Mouse (Mus musculus) heart, adult 8-10 months (tissue): ENCODE data around the gene Krtap5-4. TPM values are rescaled to one million over a fixed set of nuclear protein-coding genes. Genes with fewer than 3 reads are reported as not detected.
"Not testable (repeated sequence)": the region's sequence is repeated elsewhere in the genome, so short reads cannot be mapped to it uniquely, and the experiment has no call there.

ENCODE experiments used
- DNase-seq: peaks from one replicate; pipeline ENCODE4 v3.0.0; 2022; ENCODE audit warnings: low spot score
- total RNA-seq, 4 experiments: library from RNA; stranded (reverse); gene quantifications; 2 replicates each; pipeline ENCODE4 v1.2.4; 2022

The Krtap5-4 gene
- total RNA-seq, 4 experiments from 2014 or later = not detected

DNA sequence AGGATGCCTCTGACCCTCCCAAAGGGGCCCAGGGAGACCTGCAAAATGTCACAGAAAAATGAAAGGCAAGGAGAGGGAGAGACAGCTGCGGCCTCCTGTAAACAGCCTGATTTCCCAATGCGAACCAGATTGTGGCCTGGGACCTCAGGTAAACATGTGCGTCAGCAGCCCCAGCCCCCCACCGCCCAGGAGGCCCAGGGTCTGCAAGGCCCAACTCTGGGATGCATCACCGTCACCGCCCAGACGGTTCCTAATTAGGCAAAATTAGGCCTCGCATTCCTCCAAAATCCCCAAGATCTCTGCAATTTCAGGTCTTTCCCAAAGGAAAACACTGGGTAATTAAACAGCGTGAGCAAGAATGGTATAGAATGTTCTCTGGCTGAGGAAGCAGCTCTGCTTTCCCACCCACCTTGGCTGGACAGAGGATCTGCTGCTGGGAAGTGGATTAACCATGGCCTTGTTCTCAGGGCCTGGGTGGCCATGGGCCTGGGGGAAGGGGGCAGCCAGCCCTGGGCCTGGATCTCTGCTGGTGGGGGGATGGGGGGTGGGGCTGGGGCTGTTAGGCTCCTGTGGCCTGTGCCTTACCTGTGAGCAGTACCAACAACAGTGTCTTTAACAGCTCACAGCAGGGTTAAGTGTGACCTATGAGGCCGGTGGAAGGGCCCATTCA lies 18.4 kb downstream of the Krtap5-4 start:
- not testable (repeated sequence) for DNase-seq

DNA sequence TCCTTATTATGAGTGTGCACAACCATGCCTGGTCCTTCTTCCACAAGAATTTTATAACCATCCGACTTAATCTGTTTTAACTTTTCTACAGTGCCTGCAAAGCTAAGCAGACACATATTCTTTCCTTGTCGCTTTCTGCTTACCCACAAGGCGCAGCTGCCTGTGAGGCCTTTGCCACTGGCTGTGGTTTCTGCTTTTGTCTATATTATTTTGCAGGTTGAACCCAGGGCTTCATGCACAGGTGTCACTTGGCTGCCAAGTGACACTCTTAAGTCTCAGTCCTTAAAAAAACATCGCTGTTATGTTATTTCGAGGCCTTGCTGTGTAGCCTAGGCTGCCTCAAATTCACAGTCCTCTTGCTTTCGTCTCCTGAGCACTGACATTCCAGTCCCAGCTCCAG lies 19.3 kb downstream of the Krtap5-4 start:
- DNase-seq = no peak

DNA sequence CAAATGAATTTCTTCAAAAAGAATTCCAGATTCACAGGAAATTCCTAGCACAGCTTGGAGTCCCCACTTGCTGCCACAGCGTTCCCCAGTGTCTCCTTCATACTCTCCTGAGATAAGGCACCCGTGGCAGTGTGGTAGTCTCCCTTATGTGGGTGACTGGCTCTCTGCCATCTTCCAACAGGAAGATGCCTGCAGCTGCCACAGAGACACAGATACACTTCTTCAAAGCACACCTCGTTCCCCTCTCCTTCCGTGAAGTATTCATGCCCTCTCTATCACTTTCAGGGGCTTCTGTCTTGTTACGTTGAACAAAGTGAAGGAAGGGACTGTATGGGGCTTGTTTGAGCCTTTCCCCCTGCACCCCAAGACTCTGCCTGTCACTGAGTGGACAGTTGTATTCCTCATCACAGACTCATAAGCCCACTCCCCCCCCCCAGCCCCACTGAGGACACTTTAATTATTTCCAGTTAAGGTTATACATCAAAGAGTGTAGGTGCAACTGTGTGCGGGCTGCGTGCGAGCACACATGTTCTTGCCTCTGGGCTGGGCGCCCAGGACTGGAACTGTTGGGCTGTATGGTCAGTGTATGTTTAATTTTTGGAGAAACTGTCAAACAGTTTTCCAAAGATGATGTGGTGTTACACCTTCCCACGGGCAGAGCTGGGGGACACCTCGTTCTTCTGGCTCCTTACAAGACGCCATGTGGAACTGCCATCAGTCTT lies 20.2 kb downstream of the Krtap5-4 start:
- no peak for DNase-seq

DNA sequence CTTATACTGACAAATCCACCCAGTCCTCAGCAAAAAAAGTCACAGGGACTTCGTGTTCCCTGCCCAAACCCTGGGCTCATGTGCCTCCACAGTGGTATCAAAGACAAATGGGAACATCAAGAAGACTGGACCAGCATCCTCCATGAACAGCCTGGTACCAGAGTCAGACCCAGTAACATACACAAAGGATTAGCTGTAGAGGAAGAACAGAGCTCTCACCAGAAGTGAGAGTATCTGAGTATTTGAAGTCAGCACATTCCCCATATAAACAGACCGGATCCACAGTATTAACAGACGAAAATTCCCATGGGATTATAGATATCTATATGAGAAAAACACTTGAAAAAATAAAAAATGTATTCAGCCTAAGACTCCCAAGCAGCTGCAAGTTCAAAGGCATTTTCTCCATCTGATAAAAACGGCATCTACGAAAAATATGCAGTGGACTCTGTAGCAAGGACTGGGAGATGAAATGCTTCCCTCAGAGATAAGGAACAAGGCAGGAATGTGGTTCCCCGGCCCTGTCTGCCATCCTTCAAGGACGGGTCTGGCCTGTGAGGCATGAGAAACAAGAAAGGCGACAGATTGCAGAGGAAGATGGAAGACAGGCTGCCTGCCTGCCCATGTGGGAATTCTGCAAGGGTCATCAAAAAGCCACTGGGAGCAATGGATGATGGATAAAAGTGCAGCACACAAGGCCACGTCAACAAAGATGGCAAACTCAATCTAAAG lies 23.5 kb downstream of the Krtap5-4 start:
- DNase-seq = no peak

DNA sequence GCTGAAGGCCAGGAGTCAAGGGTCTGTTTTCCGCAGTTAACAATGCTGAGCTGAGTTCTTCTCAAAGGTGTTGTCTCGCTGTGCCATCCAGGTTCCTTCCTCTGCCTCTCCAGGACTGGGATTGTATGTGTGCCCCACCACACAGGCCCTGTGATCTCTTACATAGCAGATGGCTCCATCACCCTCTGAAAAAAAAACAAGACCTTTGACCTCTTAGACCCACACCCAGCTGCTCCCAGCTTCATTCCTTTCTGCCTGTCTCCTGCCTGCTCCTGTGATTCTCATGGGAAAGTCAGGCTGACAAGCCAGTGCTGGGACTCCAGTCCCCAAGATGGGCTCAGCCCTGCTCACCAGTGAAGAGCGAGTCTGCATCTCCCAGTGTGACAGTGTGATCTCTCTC lies 25.2 kb downstream of the Krtap5-4 start:
- no peak for DNase-seq

DNA sequence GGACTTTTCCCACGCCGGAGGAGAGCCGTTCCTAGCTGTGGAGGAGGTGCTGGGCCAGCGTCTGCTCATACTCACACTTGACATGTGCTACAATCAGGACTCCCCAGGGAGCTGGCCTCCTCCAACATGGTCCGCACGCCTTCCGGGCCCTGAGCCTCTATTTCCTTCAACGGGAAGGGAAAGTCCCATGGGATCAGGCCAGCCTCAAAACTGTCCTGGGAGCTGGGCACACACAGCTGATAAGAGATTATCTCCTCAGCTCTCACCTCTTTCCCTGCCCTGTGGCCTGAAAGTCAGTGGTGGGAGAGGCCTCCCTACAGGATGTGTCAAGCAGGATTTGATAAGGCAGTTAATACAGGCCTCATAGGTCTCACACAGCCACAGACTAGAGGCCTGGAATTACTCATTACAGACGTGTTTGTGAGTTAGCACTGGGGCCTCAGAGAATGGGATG lies 26.9 kb downstream of the Krtap5-4 start:
- peak; percentile 87 for DNase-seq

DNA sequence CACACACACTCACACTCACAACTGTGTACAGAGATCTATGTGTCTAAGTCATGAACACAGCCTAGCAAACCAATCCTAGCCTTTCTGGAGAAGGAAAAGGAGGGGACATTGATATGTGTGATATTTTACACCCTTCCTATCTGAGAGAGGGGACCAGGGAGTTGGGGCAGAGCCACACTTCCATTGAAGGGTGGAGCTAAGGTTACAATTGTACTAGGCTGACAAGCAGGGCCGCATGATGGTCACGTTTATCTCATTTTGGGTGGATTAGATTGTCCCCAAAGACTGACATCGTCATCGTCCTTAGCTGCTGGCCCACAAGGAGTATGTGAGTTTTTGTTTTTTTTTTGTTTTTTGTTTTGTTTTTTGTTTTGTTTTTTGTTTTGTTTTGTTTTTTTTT lies 27.9 kb downstream of the Krtap5-4 start:
- no peak for DNase-seq

DNA sequence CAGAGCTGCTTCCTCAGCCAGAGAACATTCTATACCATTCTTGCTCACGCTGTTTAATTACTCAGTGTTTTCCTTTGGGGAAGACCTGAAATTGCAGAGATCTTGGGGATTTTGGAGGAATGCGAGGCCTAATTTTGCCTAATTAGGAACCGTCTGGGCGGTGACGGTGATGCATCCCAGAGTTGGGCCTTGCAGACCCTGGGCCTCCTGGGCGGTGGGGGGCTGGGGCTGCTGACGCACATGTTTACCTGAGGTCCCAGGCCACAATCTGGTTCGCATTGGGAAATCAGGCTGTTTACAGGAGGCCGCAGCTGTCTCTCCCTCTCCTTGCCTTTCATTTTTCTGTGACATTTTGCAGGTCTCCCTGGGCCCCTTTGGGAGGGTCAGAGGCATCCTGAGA lies 29.4 kb downstream of the Krtap5-4 start:
- not testable (repeated sequence) for DNase-seq

DNA sequence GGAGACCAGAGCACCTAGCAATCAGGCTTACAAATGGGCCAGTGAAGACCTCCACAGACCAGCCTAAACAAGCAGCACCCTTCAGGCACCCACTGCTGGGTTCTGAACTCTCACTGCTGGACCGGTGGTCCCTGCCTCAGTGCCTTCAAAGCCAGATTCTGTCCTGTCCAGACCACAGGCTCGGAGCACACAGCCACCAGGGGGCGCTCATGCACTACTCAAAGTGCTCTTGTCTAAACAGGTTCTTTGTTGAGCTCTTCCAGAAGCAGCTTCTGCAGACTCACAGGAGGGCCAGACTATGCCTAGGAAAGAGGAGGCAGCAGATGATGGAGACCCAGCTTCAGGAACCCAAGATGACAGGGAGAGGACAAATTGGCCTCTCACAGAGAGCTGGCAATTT lies 30.9 kb downstream of the Krtap5-4 start:
- DNase-seq = peak; percentile 81

DNA sequence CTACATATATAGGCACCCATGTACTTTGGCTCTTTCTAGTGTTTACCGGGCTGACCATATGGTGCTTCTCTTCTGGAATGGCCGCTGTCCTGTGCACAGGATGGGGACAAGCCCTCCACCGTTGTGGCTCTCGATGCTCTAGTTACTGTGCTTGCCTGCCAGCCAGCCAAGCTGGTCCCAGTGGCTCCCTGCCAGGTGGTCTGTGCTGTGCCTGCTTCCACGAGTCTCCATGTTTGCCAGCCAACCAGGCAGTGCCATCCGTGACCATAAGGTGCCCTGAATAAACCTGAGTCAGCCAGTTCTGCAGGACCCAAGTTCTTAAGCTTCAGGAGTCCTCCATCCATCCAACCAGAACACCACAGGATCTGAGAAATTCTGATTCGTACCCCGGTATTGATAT lies 31.8 kb downstream of the Krtap5-4 start:
- DNase-seq = no peak

DNA sequence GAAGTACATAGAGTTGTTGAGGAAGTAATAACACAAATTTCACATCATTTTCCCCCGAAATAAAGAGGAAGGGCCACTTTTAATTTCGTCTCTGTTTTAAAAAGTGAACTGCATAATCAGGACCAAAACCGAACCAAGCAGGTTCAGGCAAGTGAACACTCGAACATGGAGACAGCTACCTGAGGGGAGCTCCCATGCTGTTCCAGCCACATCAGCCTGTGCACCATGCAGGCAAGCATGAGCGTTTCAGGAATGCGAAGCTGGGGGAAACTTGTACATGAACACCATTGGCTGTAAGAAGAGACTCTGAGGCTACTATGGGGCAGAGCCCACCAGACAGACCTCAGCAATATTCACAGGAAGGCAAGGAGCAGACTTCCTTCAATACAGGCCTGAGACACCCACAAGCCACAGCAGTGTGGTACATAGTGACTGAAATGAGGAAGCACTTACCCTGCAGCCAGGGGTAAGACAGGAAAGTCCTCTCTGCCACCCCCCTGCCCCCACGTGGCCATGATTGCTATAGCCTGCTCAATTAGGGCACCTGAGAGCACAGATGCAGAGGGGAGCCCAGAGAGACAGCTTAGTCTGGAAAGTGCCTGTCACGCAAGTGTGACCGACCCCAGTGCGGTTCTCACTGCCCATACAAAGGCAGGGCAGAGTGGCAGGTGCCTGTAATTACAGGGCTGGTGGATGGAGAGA lies 37.1 kb downstream of the Krtap5-4 start:
- no peak for DNase-seq

DNA sequence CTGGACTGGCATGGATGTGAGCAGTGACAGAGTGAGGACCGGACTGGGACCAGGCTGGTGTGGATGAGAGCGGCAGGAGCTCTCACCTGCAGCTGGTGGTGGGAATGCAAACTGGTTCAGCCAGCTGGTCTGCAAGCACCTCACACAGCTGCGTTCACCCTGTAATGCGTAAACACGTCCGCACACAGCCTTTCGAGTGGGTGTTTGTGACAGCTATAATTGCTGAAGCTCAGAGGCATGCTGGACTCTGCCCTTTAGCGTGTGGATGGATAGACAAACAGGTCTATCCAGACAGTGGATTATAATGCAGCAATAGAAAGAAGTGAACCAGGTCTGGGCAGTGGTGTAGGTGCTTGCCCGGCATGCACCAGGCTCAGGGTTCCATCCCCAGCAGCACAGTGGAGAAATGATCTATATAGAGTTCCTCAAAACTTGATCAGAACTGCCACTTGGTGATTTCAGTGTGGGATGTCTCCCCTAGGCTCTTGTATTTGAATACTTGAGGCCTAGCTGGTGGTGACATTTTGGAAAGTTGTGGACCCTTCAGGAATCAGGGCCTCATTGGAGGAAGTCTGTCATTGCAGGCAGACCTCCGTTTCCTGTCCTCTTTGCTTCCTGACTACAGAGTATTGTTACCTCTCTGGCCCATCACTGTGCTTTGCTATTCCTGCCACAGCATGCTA lies 38.4 kb downstream of the Krtap5-4 start:
- no peak for DNase-seq

DNA sequence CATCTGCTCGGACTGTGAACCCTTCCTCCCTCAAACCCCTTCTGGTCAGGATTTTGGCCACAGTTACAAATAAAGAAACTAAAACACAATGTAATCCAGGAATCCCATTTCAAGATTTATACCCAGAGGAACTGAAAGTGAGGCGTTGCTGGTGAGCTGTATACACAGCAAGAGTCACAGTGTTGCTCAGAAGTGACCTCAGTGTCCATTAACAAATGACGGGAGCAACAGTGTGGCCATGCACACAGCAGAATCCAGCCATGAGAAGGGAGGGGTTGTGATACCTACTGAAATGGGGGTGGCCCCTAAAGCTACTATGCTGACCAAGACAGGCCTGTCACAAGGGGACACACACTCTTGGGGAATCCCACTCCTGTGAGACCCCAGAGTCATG lies 38.9 kb downstream of the Krtap5-4 start:
- DNase-seq = no peak

DNA sequence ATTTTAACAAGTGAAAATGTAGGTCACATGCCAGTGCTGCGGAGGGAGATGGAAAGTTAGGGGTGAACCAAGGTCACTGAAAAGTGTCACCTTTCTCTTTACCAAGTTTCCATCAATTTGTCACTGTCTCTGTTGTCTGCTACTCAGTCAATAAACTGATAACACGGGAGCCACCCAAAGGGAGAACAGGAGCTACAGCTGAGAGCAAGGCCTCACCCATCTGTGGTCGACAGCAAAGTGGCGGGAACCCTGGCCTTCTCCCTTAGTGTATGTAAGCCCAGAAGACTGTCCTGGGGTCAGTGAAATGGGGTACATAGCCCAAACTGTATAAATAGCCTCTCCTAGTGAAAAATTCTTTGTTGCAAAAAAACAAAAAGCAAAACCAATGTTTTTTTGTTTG lies 44.2 kb downstream of the Krtap5-4 start:
- DNase-seq = no peak

DNA sequence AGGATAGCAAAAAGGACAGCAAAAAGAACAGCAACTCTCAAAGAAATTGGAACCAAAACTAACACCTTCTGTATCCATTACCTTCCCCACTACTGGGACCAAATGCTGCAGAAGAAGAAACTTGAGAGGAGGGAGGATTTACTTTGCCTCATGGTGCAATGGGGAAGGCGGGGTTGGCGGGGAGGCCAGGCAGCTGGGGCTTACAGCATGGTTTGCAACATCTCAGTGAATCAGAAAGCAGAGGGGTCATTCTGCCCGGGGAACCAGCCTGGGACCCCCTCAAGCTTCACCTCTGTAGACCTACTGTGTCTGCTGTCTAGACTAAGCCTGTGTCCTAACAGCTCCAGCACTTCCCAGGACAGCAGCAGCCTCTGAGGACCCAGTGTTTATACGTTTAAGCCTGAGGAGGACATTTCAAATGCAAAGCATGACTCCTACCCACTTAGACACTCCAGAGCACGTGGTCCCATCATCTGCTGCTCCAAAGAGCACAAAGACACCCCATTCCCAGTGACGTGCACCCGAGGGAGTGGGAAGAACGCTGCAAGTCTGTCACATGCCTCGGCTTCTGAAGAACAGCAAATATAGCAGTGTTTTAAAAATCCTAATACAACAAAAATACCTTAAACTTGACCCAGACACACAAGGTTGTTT lies 46.1 kb downstream of the Krtap5-4 start:
- DNase-seq = no peak

DNA sequence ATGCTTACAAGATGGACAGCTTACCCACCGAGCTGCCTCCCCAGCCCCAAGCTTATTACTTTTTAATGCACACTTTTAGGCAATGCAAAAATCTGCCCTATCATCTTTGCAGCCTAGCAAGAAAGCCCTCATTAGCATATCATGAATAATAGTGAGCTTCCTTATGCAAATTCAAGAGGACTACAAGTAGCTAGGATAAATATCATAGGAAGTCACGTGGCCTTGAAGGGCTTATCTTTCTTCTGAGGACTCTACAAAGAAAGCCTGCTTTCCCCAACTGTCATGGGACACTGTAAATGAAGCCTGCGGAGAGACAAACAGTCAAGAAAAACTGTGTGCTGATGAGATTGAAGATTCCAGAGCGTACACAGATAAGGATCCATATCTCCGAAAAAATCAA lies 48.2 kb downstream of the Krtap5-4 start:
- no peak for DNase-seq

DNA sequence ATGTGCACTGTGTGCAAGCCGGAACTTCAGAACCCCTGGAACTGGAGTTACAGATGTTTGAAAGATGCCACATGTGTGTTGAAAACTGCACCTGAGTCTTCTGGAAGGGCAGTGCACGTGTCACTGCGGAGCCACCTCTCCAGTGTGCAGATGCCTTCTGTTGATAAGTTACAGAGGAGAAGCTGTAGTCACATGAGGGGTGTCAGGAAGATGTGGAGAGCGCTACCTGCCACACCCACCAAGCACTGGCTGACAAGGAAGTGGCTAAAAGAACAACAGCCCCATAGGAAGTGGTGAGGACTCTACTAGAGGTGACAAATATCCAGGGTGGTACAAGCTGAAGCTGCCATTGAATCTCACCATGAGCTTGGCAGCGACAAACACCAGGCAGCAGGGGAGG lies 50.5 kb downstream of the Krtap5-4 start:
- DNase-seq = no peak
